Mouse (Mus musculus) embryonic facial prominence, embryonic 15.5 days (tissue): ENCODE data around the gene Prkra. TPM values are rescaled to one million over a fixed set of nuclear protein-coding genes. Genes with fewer than 3 reads are reported as not detected.

Experiments used
- ATAC-seq: fragments of 200-750 bp; cut with Nextera tagmentation; 2 replicates; pipeline ENCODE4 v1.8.0; 2017; ENCODE audit warnings: low read depth, moderate TSS enrichment; ENCODE audit not compliant: insufficient number of reproducible peaks, low FRiP score, low TSS enrichment
- H3K27ac ChIP-seq: fragments of 300-500 bp; sonication (generic); replicated peaks from 2 replicates; pipeline ENCODE4 v1.5.1; 2015; ENCODE audit warnings: mild to moderate bottlenecking, inconsistent platforms
- H3K27me3 ChIP-seq: fragments of 300-500 bp; sonication (generic); 2 replicates; pipeline ENCODE4 v1.6.1; 2015; ENCODE audit warnings: inconsistent platforms
- H3K36me3 ChIP-seq: fragments of 300-500 bp; sonication (generic); 2 replicates; pipeline ENCODE4 v1.6.1; 2015; ENCODE audit warnings: mild to moderate bottlenecking, inconsistent platforms
- H3K4me1 ChIP-seq: fragments of 300-500 bp; sonication (generic); 2 replicates; pipeline ENCODE4 v1.6.1; 2015; ENCODE audit warnings: inconsistent platforms
- H3K4me2 ChIP-seq: fragments of 300-500 bp; sonication (generic); replicated peaks from 2 replicates; pipeline ENCODE4 v1.6.1; 2015; ENCODE audit warnings: mild to moderate bottlenecking, inconsistent platforms
- H3K4me3 ChIP-seq: fragments of 300-500 bp; sonication (generic); replicated peaks from 2 replicates; pipeline ENCODE4 v1.5.1; 2015; ENCODE audit warnings: mild to moderate bottlenecking, inconsistent platforms
- H3K9ac ChIP-seq: fragments of 300-500 bp; sonication (generic); 2 replicates; pipeline ENCODE4 v1.6.1; 2015; ENCODE audit warnings: inconsistent platforms
- H3K9me3 ChIP-seq: fragments of 300-500 bp; sonication (generic); replicated peaks from 2 replicates; pipeline ENCODE4 v1.6.1; 2016; ENCODE audit warnings: inconsistent platforms
- WGBS: fragments of 180-500 bp; shearing (Covaris S2); methylation state at CpG from one replicate; pipeline ENCODE4 v1.1.7; 2015; 5-methylcytosine and 5-hydroxymethylcytosine counted together
- polyA plus RNA-seq: library from polyadenylated mRNA; unstranded; fragments of >200 nt; fragmentation: Nextera tagmentation; extraction: Ambion mirVana; gene quantifications from 2 replicates; pipeline ENCODE4 v1.2.1, GENCODE M21; 2015

Prkra gene
- 53.2 and 56.7 TPM in 2 replicates for polyA plus RNA-seq

DNA sequence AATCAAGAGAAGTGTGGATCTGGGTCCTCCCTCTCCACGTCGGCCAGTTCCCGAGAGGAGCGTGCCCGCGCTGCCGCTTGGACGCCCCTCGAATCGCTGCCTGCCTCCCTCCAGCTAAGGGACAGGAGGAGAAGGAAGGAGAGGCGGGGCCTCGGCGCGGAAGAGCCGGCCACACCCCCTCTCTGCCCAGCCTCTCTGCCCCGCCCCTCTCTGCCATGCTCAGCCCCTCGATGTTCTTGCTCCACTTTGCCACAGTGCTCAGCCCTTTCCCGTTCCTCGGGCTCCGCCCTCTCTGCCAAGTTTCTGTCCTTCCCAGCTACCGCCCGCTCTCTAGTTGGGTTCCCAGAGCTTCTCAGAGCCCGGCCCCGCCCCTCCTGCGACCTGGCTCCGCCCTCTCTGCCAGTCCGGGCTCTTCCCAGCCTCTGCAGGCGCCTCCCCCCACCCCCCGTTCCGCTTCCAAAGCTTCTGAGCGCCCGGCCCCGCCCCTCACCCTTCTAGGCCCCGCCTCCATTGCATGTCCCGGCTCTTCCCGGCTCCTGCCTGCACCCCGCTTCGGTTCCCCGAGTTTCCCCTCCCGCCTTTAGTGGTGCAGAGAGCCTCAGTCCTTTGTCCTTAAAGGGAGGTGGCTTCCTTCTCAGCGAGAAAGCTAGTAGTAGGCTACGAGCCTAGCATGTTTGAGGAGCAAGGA lies at the start of gene Prkra, which contains the start of gene Pjvk:
Prkra (minus strand) TSS at position 133 of the 688 bp plus-strand sequence.
Pjvk (plus strand) TSS at position 594 of the 688 bp plus-strand sequence.
- H3K9me3 ChIP-seq: no peaks in the 10 kb centered on the region

DNA sequence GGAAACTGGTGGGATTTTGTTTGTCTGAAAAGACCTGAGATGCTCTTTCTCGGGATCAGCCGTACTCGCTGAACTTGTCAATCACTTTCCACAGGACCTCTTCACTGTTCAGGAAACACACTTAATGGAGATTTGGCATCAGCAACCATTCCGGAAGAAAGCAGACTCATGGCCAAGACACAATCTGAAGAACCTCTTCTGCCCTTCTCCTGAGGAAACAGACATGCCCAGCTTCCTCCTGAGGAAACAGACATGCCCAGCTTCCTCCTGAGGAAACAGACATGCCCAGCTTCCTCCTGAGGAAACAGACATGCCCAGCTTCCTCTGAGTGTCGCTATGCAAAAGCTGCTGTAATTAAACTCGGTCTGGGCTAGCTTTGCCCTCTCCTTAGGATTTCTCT lies 47.5 kb upstream of the Prkra start:
- Histone ChIP-seq H3K4me3 (no peak overlapping the region), H3K4me2 (no peak overlapping the region), H3K27me3 (no peaks in the 10 kb centered on the region), H3K27ac (no peak overlapping the region), H3K4me1 (no peaks in the 10 kb centered on the region), H3K9me3 (no peaks in the 10 kb centered on the region), H3K36me3 (peaks cover 55% of the 10 kb centered on the region), H3K9ac (no peak overlapping the region)
- ATAC-seq: no peak
- 85% methylated on average over 6 of the region's 6 CpGs for WGBS

More for the DNA sequence above, at the start of gene Prkra, which contains the start of gene Pjvk:
- Histone ChIP-seq H3K27ac (peak within 1 kb of the TSS; percentile 84), H3K4me1 (peaks cover 15% of the 10 kb centered on the region), H3K4me3 (peak within 1 kb of the TSS; percentile 70), H3K9ac (peak within 1 kb of the TSS; percentile 66), H3K4me2 (peak within 1 kb of the TSS; percentile 74), H3K36me3 (peaks cover 2% of the 10 kb centered on the region; the same call in 1 of the 2 replicates), H3K27me3 (no peaks in the 10 kb centered on the region)
- ATAC-seq: peak; percentile 99
- WGBS: under 1% methylated on average over 39 of the region's 42 CpGs

- Histone ChIP-seq H3K4me1 (no peaks in the 10 kb centered on the region), H3K36me3 (peaks cover 56% of the 10 kb centered on the region), H3K9me3 (no peaks in the 10 kb centered on the region), H3K9ac (no peak overlapping the region), H3K27me3 (no peaks in the 10 kb centered on the region), H3K4me3 (no peak overlapping the region), H3K4me2 (no peak overlapping the region), H3K27ac (no peak overlapping the region)
- ATAC-seq: no peak
- WGBS: 94% methylated on average over 5 of the region's 5 CpGs
Observed at GRCm38 (mm10) chr2:76693765-76694164, 46.0 kb upstream of the Prkra start.

GRCm38 (mm10) chr2:76690436-76691204 lies 42.8 kb upstream of the Prkra start:
- no peaks in the 10 kb centered on the region for H3K27me3 ChIP-seq
- H3K4me2 ChIP-seq: no peak overlapping the region
- 74% methylated on average over 12 of the region's 12 CpGs for WGBS
- H3K27ac ChIP-seq: no peak overlapping the region
- no peak overlapping the region for H3K9ac ChIP-seq
- H3K4me3 ChIP-seq: no peak overlapping the region
- peaks cover 77% of the 10 kb centered on the region for H3K36me3 ChIP-seq
- no peak for ATAC-seq
- no peaks in the 10 kb centered on the region for H3K4me1 ChIP-seq
- H3K9me3 ChIP-seq: no peaks in the 10 kb centered on the region

DNA sequence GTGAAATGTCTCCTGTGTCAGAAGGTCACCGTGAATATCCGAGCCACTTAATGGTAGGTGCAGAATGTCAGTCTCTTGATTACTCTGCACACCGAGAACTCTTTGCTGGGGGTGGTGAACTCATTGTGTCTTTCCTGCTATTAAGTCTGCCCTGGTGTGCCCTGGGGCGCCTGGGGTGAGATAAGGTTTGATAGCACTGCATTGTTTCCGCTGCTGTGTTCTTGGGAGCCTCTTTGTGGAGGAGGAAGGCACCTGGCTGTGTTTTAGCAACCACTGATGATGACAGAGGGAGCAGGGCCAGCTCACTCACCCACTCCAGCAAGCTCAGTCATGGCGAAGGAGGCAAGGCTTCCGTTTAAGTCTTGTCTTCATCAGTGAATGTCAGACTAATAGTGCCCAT lies 40.3 kb upstream of the Prkra start:
- Histone ChIP-seq H3K4me1 (no peaks in the 10 kb centered on the region), H3K27ac (no peak overlapping the region), H3K27me3 (no peaks in the 10 kb centered on the region), H3K36me3 (peaks cover 77% of the 10 kb centered on the region), H3K9me3 (no peaks in the 10 kb centered on the region), H3K4me2 (no peak overlapping the region), H3K4me3 (no peak overlapping the region), H3K9ac (no peak overlapping the region)
- 57% methylated on average over 7 of the region's 7 CpGs for WGBS
- ATAC-seq: no peak

- Histone ChIP-seq H3K9ac (no peak overlapping the region), H3K36me3 (peaks cover 78% of the 10 kb centered on the region), H3K4me3 (no peak overlapping the region), H3K27ac (no peak overlapping the region), H3K9me3 (no peaks in the 10 kb centered on the region), H3K4me1 (no peaks in the 10 kb centered on the region), H3K27me3 (no peaks in the 10 kb centered on the region), H3K4me2 (no peak overlapping the region)
- 67% methylated on average over 3 of the region's 3 CpGs for WGBS
- no peak for ATAC-seq
Observed at GRCm38 (mm10) chr2:76687608-76688007, 39.8 kb upstream of the Prkra start.

DNA sequence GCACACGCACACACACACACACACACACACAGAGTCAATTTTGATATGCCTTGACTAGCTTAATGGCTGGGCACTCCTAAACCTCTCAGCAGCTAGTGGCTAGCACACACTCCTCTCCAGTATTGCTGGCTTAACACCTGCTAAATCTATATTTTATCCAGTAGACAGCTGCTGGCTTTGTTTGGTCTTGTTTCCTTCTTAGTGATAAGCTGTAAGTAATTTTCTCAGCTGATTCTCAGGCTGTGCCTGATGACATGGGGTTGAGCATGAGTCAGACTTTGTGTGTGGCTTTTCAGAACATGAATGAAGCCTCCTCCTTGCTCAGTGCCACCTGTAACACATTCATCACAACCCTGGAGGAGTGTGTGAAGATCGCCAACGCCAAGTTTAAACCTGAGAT lies 39.2 kb upstream of the Prkra start:
- peaks cover 78% of the 10 kb centered on the region for H3K36me3 ChIP-seq
- no peaks in the 10 kb centered on the region for H3K27me3 ChIP-seq
- H3K27ac ChIP-seq: no peak overlapping the region
- ATAC-seq: no peak
- 90% methylated on average over 3 of the region's 3 CpGs for WGBS
- H3K4me3 ChIP-seq: no peak overlapping the region
- H3K4me1 ChIP-seq: no peaks in the 10 kb centered on the region
- H3K4me2 ChIP-seq: no peak overlapping the region
- no peak overlapping the region for H3K9ac ChIP-seq
- H3K9me3 ChIP-seq: no peaks in the 10 kb centered on the region

GRCm38 (mm10) chr2:76682301-76682700 lies 34.5 kb upstream of the Prkra start:
- Histone ChIP-seq H3K36me3 (peaks cover 53% of the 10 kb centered on the region), H3K27ac (no peak overlapping the region), H3K4me3 (no peak overlapping the region), H3K9me3 (no peaks in the 10 kb centered on the region), H3K4me2 (no peak overlapping the region), H3K27me3 (no peaks in the 10 kb centered on the region), H3K9ac (no peak overlapping the region), H3K4me1 (no peaks in the 10 kb centered on the region)
- no peak for ATAC-seq
- 95% methylated on average over 8 of the region's 8 CpGs for WGBS

GRCm38 (mm10) chr2:76676401-76677226 lies 28.8 kb upstream of the Prkra start:
- Histone ChIP-seq H3K36me3 (0 out of 2 replicates have a peak, but pooled peaks cover under 1% of the 10 kb centered on the region), H3K4me1 (peaks cover 24% of the 10 kb centered on the region), H3K9ac (0 out of 2 replicates have a peak overlapping the region, but pooled peaks have one; percentile 82), H3K4me2 (peak overlapping the region; percentile 71), H3K9me3 (no peaks in the 10 kb centered on the region), H3K4me3 (peak overlapping the region; percentile 90), H3K27me3 (no peaks in the 10 kb centered on the region), H3K27ac (0 out of 2 replicates have a peak overlapping the region, but pooled peaks have one; percentile 17)
- WGBS: 51% methylated on average over 13 of the region's 13 CpGs
- ATAC-seq: no peak

DNA sequence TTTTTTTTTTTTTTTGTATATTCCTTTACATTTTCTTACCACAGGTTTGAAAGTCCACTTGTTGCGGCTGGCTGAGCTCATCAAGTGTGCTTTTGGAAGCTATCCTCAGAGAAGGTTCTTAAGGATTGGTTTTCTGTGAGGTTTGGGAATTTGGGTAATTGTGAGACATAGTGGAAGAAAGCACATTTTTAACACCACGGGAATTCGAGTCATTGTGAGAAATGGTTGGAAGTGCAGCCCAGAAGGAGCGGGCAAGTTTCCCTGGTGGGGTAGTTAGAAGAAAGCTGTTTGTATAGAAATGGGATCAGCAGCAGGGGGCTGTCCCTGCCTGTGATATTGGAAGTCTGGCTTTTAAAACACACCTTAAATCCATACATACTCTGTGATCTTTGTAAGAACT lies 28.1 kb upstream of the Prkra start:
- Histone ChIP-seq H3K9me3 (no peaks in the 10 kb centered on the region), H3K4me1 (peaks cover 24% of the 10 kb centered on the region), H3K4me3 (peak overlapping the region; percentile 90), H3K9ac (peak overlapping the region; percentile 82; the same call in 1 of the 2 replicates), H3K27ac (0 out of 2 replicates have a peak overlapping the region, but pooled peaks have one; percentile 17), H3K36me3 (no peaks in the 10 kb centered on the region), H3K27me3 (no peaks in the 10 kb centered on the region), H3K4me2 (peak overlapping the region; percentile 71)
- ATAC-seq: no peak
- 12% methylated on average over 4 of the region's 4 CpGs for WGBS
